Mouse (Mus musculus) thymus, adult 2 months (tissue): ENCODE data around the gene Shisal2a.

Experiments
- CTCF ChIP-seq: fragments of 200-500 bp; IDR thresholded peaks from 2 replicates; pipeline ENCODE4 v1.5.1; 2012; ENCODE audit warnings: mild to moderate bottlenecking, control low read depth, low read length, moderate library complexity, borderline replicate concordance; ENCODE audit not compliant: control insufficient read depth, poor library complexity, insufficient read depth; ENCODE audit errors: extremely low read depth
- POLR2A ChIP-seq: fragments of 200-500 bp; IDR thresholded peaks from 2 replicates; pipeline ENCODE4 v1.6.1; 2012; ENCODE audit warnings: mild to moderate bottlenecking, low read length, control low read depth, moderate library complexity; ENCODE audit not compliant: control insufficient read depth, poor library complexity, insufficient read depth; ENCODE audit errors: extremely low read depth

DNA sequence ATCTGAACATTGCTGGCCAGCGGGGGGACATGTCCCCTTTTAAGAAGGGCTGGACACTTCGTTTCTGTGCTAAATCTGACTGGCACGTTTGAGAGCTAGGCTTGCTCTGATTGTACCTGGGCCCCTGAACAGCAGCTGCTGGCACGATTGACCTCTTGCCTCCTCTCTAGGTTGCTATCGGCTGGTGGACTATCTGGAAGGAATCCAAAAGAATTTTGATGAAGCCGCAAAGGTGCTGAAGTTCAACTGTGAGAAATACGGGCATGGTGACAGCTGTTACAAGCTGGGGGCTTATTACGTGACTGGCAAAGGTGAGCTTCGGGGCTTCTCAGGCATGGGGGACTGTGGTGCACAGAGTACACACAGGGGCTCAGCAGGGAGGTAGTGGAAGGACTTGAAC, 51.1 kb downstream of the Shisal2a start:
- TF ChIP-seq CTCF = no peak
- TF ChIP-seq POLR2A = no peak
